Mouse (Mus musculus): ENCODE results near the gene Zfp711. TPM values are rescaled to one million over a fixed set of nuclear protein-coding genes. Genes with fewer than 3 reads are reported as not detected.

Zfp711 gene
- polyA plus RNA-seq (2012; rRNA removed) = 1.2 and 1.3 TPM in 2 replicates

DNA sequence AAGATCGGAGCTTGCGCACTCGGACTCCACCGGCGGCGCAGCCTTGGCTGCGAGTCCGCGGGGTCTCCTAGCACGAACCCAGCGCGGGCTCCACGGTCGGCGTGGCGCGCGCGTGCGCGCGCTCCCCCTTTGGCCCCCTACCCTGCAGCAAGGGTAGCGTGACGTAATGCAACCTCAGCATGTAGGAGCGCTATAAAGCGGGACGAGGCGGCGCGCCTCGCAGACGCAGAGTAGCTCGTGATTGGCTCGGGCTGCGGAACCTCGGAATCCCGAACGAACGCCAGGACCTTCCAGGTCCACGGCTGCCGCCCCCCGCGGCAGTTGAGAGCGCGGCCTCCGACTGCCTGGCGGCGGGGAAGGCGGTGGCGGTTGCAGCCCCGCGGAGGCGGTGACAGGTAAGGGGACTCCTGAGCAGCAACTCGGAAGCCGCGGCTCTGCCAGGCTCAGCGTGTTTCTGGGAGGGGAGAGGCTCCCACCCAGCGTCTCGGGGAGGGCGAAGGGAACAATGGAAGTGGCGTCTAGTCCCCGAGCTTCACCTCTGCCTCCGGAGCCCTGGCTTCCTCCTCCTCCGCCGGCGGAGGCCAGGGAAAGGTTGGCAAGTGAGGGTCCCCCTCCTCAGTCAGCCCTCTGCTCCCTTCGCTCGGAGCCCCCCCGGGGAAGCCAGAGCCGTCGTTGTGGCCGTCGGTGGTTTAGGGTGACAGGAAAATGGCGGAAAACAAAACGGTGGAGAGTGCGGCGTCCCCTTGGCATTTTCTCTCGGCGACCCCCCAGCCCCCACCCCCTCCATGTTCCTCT is at the start of gene Zfp711:
TSS of gene Zfp711 (plus strand) at position 16 of the 795 bp plus-strand sequence.
- peak; percentile 31 for DNase-seq (ENCODE audit: low spot score)

- DNase-seq (ENCODE audit: low spot score) = no peak
Measured at GRCm38 (mm10) chrX:112567716-112568115, 32.6 kb upstream of the Zfp711 start.

- peak; percentile 26 for DNase-seq (ENCODE audit: low spot score)
Measured at GRCm38 (mm10) chrX:112601306-112602120, 1.2 kb downstream of the Zfp711 start.

GRCm38 (mm10) chrX:112675525-112675924 is 75.2 kb downstream of the Zfp711 start:
- no peak for DNase-seq (ENCODE audit: low spot score)

GRCm38 (mm10) chrX:112680605-112681004 is 80.3 kb downstream of the Zfp711 start:
- DNase-seq (ENCODE audit: low spot score) = no peak

Other genes with a start within 250 kb of the Zfp711 start
- not detected in 2 replicates for gene Satl1, start 193.7 kb upstream of the Zfp711 start, polyA plus RNA-seq (2012; rRNA removed)
- 0.07 TPM in 1 of 2 replicates, not detected in the other for gene 2010106E10Rik, start 105.3 kb upstream of the Zfp711 start, polyA plus RNA-seq (2012; rRNA removed)
- gene Pof1b, start 98.1 kb downstream of the Zfp711 start, polyA plus RNA-seq (2012; rRNA removed) = 8.7 and 12.3 TPM in 2 replicates